Mouse (Mus musculus): ENCODE measurements at regions not wholly inside any gene's neighbourhood (a gene's known extent, or its start where the extent isn't known, plus 50 kb on each side); places are given as distances from the start of the nearest gene placed in this dataset.
"Not testable (repeated sequence)": the region's sequence is repeated elsewhere in the genome, so short reads cannot be mapped to it uniquely, and the experiment has no call there.

GRCm38 (mm10) chr2:79022954-79023353 is 155.0 kb downstream of the Ube2e3 start:
- in situ Hi-C loops (cut with MboI; ENCODE audit: low pct_unique_long_range_greater_than_20kb): no loop called here
- ATAC-seq: no peak
- no peak for TF ChIP-seq CTCF (IDR thresholded peaks at IDR 0.05)
- ChIA-PET CTCF (no interaction called here), POLR2A (no interaction called here)
- no peak for DNase-seq (ENCODE audit: low read depth, low spot score)
- H3K27me3 ChIP-seq: no peaks in the 10 kb centered on the region

- ATAC-seq (no peak), DNase-seq (ENCODE audit: low read depth, low spot score) (no peak)
- ChIA-PET POLR2A (interaction anchor here (1.1 kb wide), 1 partner anchor 20 kb away, joined by 3 read pairs; no protein-coding TSS in a partner anchor), CTCF (no interaction called here)
- in situ Hi-C loops (cut with MboI; ENCODE audit: low pct_unique_long_range_greater_than_20kb): no loop called here
- H3K27me3 ChIP-seq: no peaks in the 10 kb centered on the region
- TF ChIP-seq CTCF (IDR thresholded peaks at IDR 0.05): no peak
These were observed 157.8 kb downstream of the Ube2e3 start for GRCm38 (mm10) chr2:79025678-79026077.

- ChIA-PET POLR2A (no interaction called here), CTCF (no interaction called here)
- no peak for TF ChIP-seq CTCF (IDR thresholded peaks at IDR 0.05)
- no peak for DNase-seq (ENCODE audit: low read depth, low spot score)
- in situ Hi-C loops (cut with MboI; ENCODE audit: low pct_unique_long_range_greater_than_20kb): no loop called here
- no peak for ATAC-seq
- H3K27me3 ChIP-seq: peaks cover 4% of the 10 kb centered on the region
These were observed 163.1 kb downstream of the Ube2e3 start for GRCm38 (mm10) chr2:79030990-79031389.

- ATAC-seq: no peak
- H3K27me3 ChIP-seq: peaks cover 4% of the 10 kb centered on the region
- DNase-seq (ENCODE audit: low read depth, low spot score): no peak
- ChIA-PET CTCF (no interaction called here), POLR2A (no interaction called here)
- no peak for TF ChIP-seq CTCF (IDR thresholded peaks at IDR 0.05)
- in situ Hi-C loops (cut with MboI; ENCODE audit: low pct_unique_long_range_greater_than_20kb): no loop called here
These were observed 168.4 kb downstream of the Ube2e3 start for GRCm38 (mm10) chr2:79036296-79036695.

- peaks cover 4% of the 10 kb centered on the region for H3K27me3 ChIP-seq
- peak; percentile 76 for ATAC-seq
- ChIA-PET CTCF (interaction anchor here (1.2 kb wide), 1 partner anchor 12 kb away, joined by 3 read pairs; no protein-coding TSS in a partner anchor), POLR2A (no interaction called here)
- no peak for DNase-seq (ENCODE audit: low read depth, low spot score)
- no peak for TF ChIP-seq CTCF (IDR thresholded peaks at IDR 0.05)
- in situ Hi-C loops (cut with MboI; ENCODE audit: low pct_unique_long_range_greater_than_20kb): no loop called here
These were observed 170.7 kb downstream of the Ube2e3 start for GRCm38 (mm10) chr2:79038624-79039023.

GRCm38 (mm10) chr2:79044804-79045203 is 176.9 kb downstream of the Ube2e3 start:
- H3K27me3 ChIP-seq; POLR2A ChIA-PET; in situ Hi-C loops (cut with MboI; ENCODE audit: low pct_unique_long_range_greater_than_20kb); DNase-seq (ENCODE audit: low read depth, low spot score); CTCF ChIA-PET; ATAC-seq: not testable (repeated sequence)

- POLR2A ChIA-PET: interaction anchor here (1.5 kb wide), 1 partner anchor 20 kb away, joined by 3 read pairs; no protein-coding TSS in a partner anchor
- CTCF ChIA-PET: no interaction called here
- no peak for DNase-seq (ENCODE audit: low read depth, low spot score)
- peaks cover 3% of the 10 kb centered on the region for H3K27me3 ChIP-seq
- in situ Hi-C loops (cut with MboI; ENCODE audit: low pct_unique_long_range_greater_than_20kb): no loop called here
- no peak for ATAC-seq
- TF ChIP-seq CTCF (IDR thresholded peaks at IDR 0.05): no peak
These were observed 177.6 kb downstream of the Ube2e3 start for GRCm38 (mm10) chr2:79045508-79045907.

- CTCF ChIA-PET: no interaction called here
- no peak for DNase-seq (ENCODE audit: low read depth, low spot score)
- POLR2A ChIA-PET: no interaction called here
- in situ Hi-C loops (cut with MboI; ENCODE audit: low pct_unique_long_range_greater_than_20kb): no loop called here
- ATAC-seq: no peak
- TF ChIP-seq CTCF (IDR thresholded peaks at IDR 0.05): no peak
- H3K27me3 ChIP-seq: peaks cover 3% of the 10 kb centered on the region
These were observed 180.1 kb downstream of the Ube2e3 start for GRCm38 (mm10) chr2:79048020-79048419.

- ChIA-PET POLR2A (no interaction called here), CTCF (no interaction called here)
- no peak for DNase-seq (ENCODE audit: low read depth, low spot score)
- in situ Hi-C loops (cut with MboI; ENCODE audit: low pct_unique_long_range_greater_than_20kb): no loop called here
- no peak for ATAC-seq
- no peak for TF ChIP-seq CTCF (IDR thresholded peaks at IDR 0.05)
- peaks cover 3% of the 10 kb centered on the region for H3K27me3 ChIP-seq
These were observed 181.0 kb downstream of the Ube2e3 start for GRCm38 (mm10) chr2:79048777-79049537.

GRCm38 (mm10) chr2:79050495-79051046 is 182.6 kb downstream of the Ube2e3 start:
- POLR2A ChIA-PET: no interaction called here
- no peak for ATAC-seq

GRCm38 (mm10) chr2:79052226-79052625 is 184.3 kb downstream of the Ube2e3 start:
- ChIA-PET CTCF (interaction anchor here (1.1 kb wide), 1 partner anchor 13 kb away, joined by 3 read pairs; no protein-coding TSS in a partner anchor), POLR2A (no interaction called here)
- DNase-seq (ENCODE audit: low read depth, low spot score) (no peak), ATAC-seq (no peak)
- no peak for TF ChIP-seq CTCF (IDR thresholded peaks at IDR 0.05)
- peaks cover 3% of the 10 kb centered on the region for H3K27me3 ChIP-seq
- in situ Hi-C loops (cut with MboI; ENCODE audit: low pct_unique_long_range_greater_than_20kb): no loop called here

More at GRCm38 (mm10) chr2:79050495-79051046, 182.6 kb downstream of the Ube2e3 start:
- TF ChIP-seq CTCF (IDR thresholded peaks at IDR 0.05): no peak
- DNase-seq (ENCODE audit: low read depth, low spot score): no peak
- in situ Hi-C loops (cut with MboI; ENCODE audit: low pct_unique_long_range_greater_than_20kb): no loop called here
- H3K27me3 ChIP-seq: peaks cover 3% of the 10 kb centered on the region
- CTCF ChIA-PET: interaction anchor here (1.0 kb wide), 1 partner anchor 11 kb away, joined by 3 read pairs; no protein-coding TSS in a partner anchor

Data from Patski (cell line).